ENCODE assay signal across 13 mouse cellular contexts in genomic region chr7:143042897-143043300, GRCm38 (mm10). TPM values are rescaled to one million over a fixed set of nuclear protein-coding genes. Genes with fewer than 3 reads are reported as not detected.
DNase-seq lines count a peak whose midpoint lies in the region; ATAC-seq and TF ChIP-seq lines count a peak whose summit lies in the region.
"Had no signal": no experiment of that assay in that cellular context is flagged by ENCODE, and none has a peak within 500 bp of the region (broad histone marks: within the 10 kb centered on the region; RNA-seq: fewer than 3 reads in every experiment).

No protein-coding gene starts in this region.

- no peak for TF ChIP-seq POLR2A in kidney, adult 2 months (IDR thresholded peaks at IDR 0.05; ENCODE audit: low read depth, low read length)
- TF ChIP-seq POLR2A in spleen, adult 2 months (IDR thresholded peaks at IDR 0.05; ENCODE audit: low read depth, low read length): no peak
- TF ChIP-seq POLR2A in small intestine, adult 2 months (IDR thresholded peaks at IDR 0.05; ENCODE audit: low read depth, low read length): no peak

- no peaks in the 10 kb centered on the region for H3K36me3 ChIP-seq in kidney, adult 2 months (ENCODE audit: control insufficient read depth, insufficient read depth, low read length)
- H3K36me3 ChIP-seq in spleen, adult 2 months (ENCODE audit: control insufficient read depth, insufficient read depth, low read length): no peaks in the 10 kb centered on the region
- no peaks in the 10 kb centered on the region for H3K36me3 ChIP-seq in heart, postnatal 0 days (replicated peaks; ENCODE audit: control insufficient read depth, insufficient read depth, low read length)
- H3K36me3 ChIP-seq in small intestine, adult 2 months (ENCODE audit: control insufficient read depth, insufficient read depth, low read length): no peaks in the 10 kb centered on the region
- H3K36me3 ChIP-seq: midbrain, embryonic 10.5 days had no signal

- peak; percentile 50 for DNase-seq in kidney, adult 2 months
- no peak for DNase-seq in kidney, postnatal 14 days
- no peak for DNase-seq in spleen, adult 2 months (ENCODE audit: low read depth in 1 of 2, low spot score in 2 of 2)
- no peak for DNase-seq in spleen, adult 18-20 months
- no peak for DNase-seq in heart, postnatal 0 days (ENCODE audit: low spot score)
- DNase-seq in thymus, postnatal 0 days (ENCODE audit: low spot score): no peak
- no peak for DNase-seq in adrenal gland, postnatal 4 days (ENCODE audit: low spot score in 2 of 2)
- DNase-seq: cerebellum, adult 9-10 months; gastrocnemius, postnatal 10 days; thymus, postnatal 36 days had no signal

- H3K9me3 ChIP-seq in heart, postnatal 0 days (replicated peaks; ENCODE audit: control insufficient read depth, low read length): no peaks in the 10 kb centered on the region
- H3K9me3 ChIP-seq: midbrain, embryonic 10.5 days had no signal

- 65% methylated on average over 3 of the region's 3 CpGs for WGBS in kidney, adult 2 months
- 33% methylated on average over 3 of the region's 3 CpGs for WGBS in spleen, adult 2 months
- 56% methylated on average over 3 of the region's 3 CpGs for WGBS in heart, postnatal 0 days
- 74% methylated on average over 3 of the region's 3 CpGs for WGBS in small intestine, adult 2 months

- TF ChIP-seq EP300 in heart, postnatal 0 days (IDR thresholded peaks at IDR 0.05; ENCODE audit: low read depth): no peak

- peaks cover 16% of the 10 kb centered on the region for H3K4me1 ChIP-seq in kidney, adult 2 months (ENCODE audit: control insufficient read depth, insufficient read depth, low read length)
- H3K4me1 ChIP-seq in spleen, adult 2 months (ENCODE audit: control insufficient read depth, insufficient read depth, insufficient read length): peaks cover 31% of the 10 kb centered on the region; the same call in 1 of the 2 replicates
- H3K4me1 ChIP-seq in heart, postnatal 0 days (ENCODE audit: control insufficient read depth, insufficient read depth): peaks cover 31% of the 10 kb centered on the region
- H3K4me1 ChIP-seq in small intestine, adult 2 months (ENCODE audit: control insufficient read depth, insufficient read depth, insufficient read length, low read length): peaks cover 3% of the 10 kb centered on the region; the same call in 1 of the 2 replicates
- H3K4me1 ChIP-seq: midbrain, embryonic 10.5 days had no signal

- no peak for TF ChIP-seq CTCF in kidney, adult 2 months (conservative IDR thresholded peaks at IDR 0.05; ENCODE audit: insufficient read depth, insufficient read length, low read depth, low read length)
- no peak for TF ChIP-seq CTCF in spleen, adult 2 months (IDR thresholded peaks at IDR 0.05; ENCODE audit: extremely low read depth, insufficient read depth, insufficient read length, insufficient replicate concordance)
- TF ChIP-seq CTCF in heart, postnatal 0 days (IDR thresholded peaks at IDR 0.05; ENCODE audit: low read depth): no peak
- TF ChIP-seq CTCF in small intestine, adult 2 months (IDR thresholded peaks at IDR 0.05; ENCODE audit: extremely low read depth, insufficient read length, insufficient replicate concordance, low read depth, low read length): no peak

- peak overlapping the region; percentile 86 for H3K27ac ChIP-seq in kidney, adult 2 months (ENCODE audit: insufficient read depth, low read depth, low read length)
- H3K27ac ChIP-seq in spleen, adult 2 months (ENCODE audit: insufficient read depth, low read length): peak overlapping the region; percentile 30; the same call in 1 of the 2 replicates
- peak overlapping the region; percentile 82 for H3K27ac ChIP-seq in heart, postnatal 0 days (ENCODE audit: low read depth)
- 0 out of 2 replicates have a peak overlapping the region, but pooled peaks have one; percentile 10 for H3K27ac ChIP-seq in small intestine, adult 2 months (ENCODE audit: insufficient read depth, low read depth, low read length)
- H3K27ac ChIP-seq: midbrain, embryonic 10.5 days had no signal

- no peak overlapping the region for H3K4me2 ChIP-seq in heart, postnatal 0 days (ENCODE audit: low read depth, low read length)

- no peak for ATAC-seq in heart, postnatal 0 days (ENCODE audit: insufficient read depth, low read depth)
- ATAC-seq: inflammation-experienced regulatory T-cells, adult 6 months had no signal

- H3K4me3 ChIP-seq in kidney, adult 2 months (ENCODE audit: insufficient read depth, low read depth, low read length): no peak overlapping the region
- no peak overlapping the region for H3K4me3 ChIP-seq in spleen, adult 2 months (ENCODE audit: extremely low read depth, insufficient read depth, insufficient read length)
- H3K4me3 ChIP-seq in heart, postnatal 0 days (ENCODE audit: low read depth, low read length): no peak overlapping the region
- H3K4me3 ChIP-seq in small intestine, adult 2 months (ENCODE audit: low read depth, low read length): no peak overlapping the region
- H3K4me3 ChIP-seq: midbrain, embryonic 10.5 days had no signal

- no peak overlapping the region for H3K9ac ChIP-seq in heart, postnatal 0 days (replicated peaks; ENCODE audit: low read depth, low read length)

- no peaks in the 10 kb centered on the region for H3K27me3 ChIP-seq in kidney, adult 2 months (replicated peaks; ENCODE audit: control insufficient read depth, insufficient read depth, low read length)
- H3K27me3 ChIP-seq in spleen, adult 2 months (ENCODE audit: control insufficient read depth, insufficient read depth, low read length): no peaks in the 10 kb centered on the region
- H3K27me3 ChIP-seq in heart, postnatal 0 days (ENCODE audit: control insufficient read depth, insufficient read depth, low read length): no peaks in the 10 kb centered on the region
- no peaks in the 10 kb centered on the region for H3K27me3 ChIP-seq in small intestine, adult 2 months (ENCODE audit: control insufficient read depth, insufficient read depth, low read length)

RNA-seq across cellular contexts. Expression of gene Cd81, which starts 9.6 kb away (rescaled TPM):
- polyA plus RNA-seq in kidney, adult 2 months (2012; rRNA removed): 801 and 824 TPM in 2 replicates
- 300 and 352 TPM in 2 replicates for polyA plus RNA-seq in spleen, adult 2 months (2012; rRNA removed)
- 1,221 and 1,316 TPM in 2 replicates for total RNA-seq in heart, postnatal 0 days (2014; rRNA removed; ENCODE audit: low replicate concordance)
- 793 and 811 TPM in 2 replicates for polyA plus RNA-seq in heart, postnatal 0 days (2015; fragmentation: Nextera tagmentation; extraction: Ambion mirVana)
- 206 and 227 TPM in 2 replicates for polyA plus RNA-seq in small intestine, adult 2 months (2012; rRNA removed)
- 228 and 233 TPM in 2 replicates for polyA plus RNA-seq in thymus, postnatal 0 days (2015; fragmentation: Nextera tagmentation; extraction: Ambion mirVana)
- total RNA-seq in adrenal gland, postnatal 4 days (2021): 100 to 1,000 TPM; 659 to 670 TPM

RNA-seq across cellular contexts. Expression of gene Tssc4, which starts 26.1 kb away (rescaled TPM):
- 64.8 and 74.5 TPM in 2 replicates for polyA plus RNA-seq in kidney, adult 2 months (2012; rRNA removed)
- 62.9 and 85.0 TPM in 2 replicates for polyA plus RNA-seq in spleen, adult 2 months (2012; rRNA removed)
- 61.9 and 71.7 TPM in 2 replicates for total RNA-seq in heart, postnatal 0 days (2014; rRNA removed; ENCODE audit: low replicate concordance)
- polyA plus RNA-seq in heart, postnatal 0 days (2015; fragmentation: Nextera tagmentation; extraction: Ambion mirVana): 33.7 and 34.0 TPM in 2 replicates
- polyA plus RNA-seq in small intestine, adult 2 months (2012; rRNA removed): 46.9 and 60.0 TPM in 2 replicates
- 68.5 and 72.3 TPM in 2 replicates for polyA plus RNA-seq in thymus, postnatal 0 days (2015; fragmentation: Nextera tagmentation; extraction: Ambion mirVana)
- total RNA-seq in adrenal gland, postnatal 4 days (2021): 10 to 100 TPM; 40.1 to 42.4 TPM

RNA-seq across cellular contexts. Expression of gene Tspan32, which starts 38.1 kb away (rescaled TPM):
- 0.99 and 5.1 TPM in 2 replicates for polyA plus RNA-seq in kidney, adult 2 months (2012; rRNA removed)
- 82.8 and 89.4 TPM in 2 replicates for polyA plus RNA-seq in spleen, adult 2 months (2012; rRNA removed)
- 0.46 and 0.50 TPM in 2 replicates for total RNA-seq in heart, postnatal 0 days (2014; rRNA removed; ENCODE audit: low replicate concordance)
- polyA plus RNA-seq in heart, postnatal 0 days (2015; fragmentation: Nextera tagmentation; extraction: Ambion mirVana): 1.1 and 1.7 TPM in 2 replicates
- polyA plus RNA-seq in small intestine, adult 2 months (2012; rRNA removed): 2.1 and 3.5 TPM in 2 replicates
- polyA plus RNA-seq in thymus, postnatal 0 days (2015; fragmentation: Nextera tagmentation; extraction: Ambion mirVana): 44.5 and 58.2 TPM in 2 replicates
- 1 to 10 TPM; 1.5 to 2.6 TPM for total RNA-seq in adrenal gland, postnatal 4 days (2021)

RNA-seq across cellular contexts. Expression of gene Trpm5, which starts 51.5 kb away (rescaled TPM):
- polyA plus RNA-seq in kidney, adult 2 months (2012; rRNA removed): 0.03 TPM in 2 replicates
- polyA plus RNA-seq in spleen, adult 2 months (2012; rRNA removed): 0.66 and 0.95 TPM in 2 replicates
- total RNA-seq in heart, postnatal 0 days (2014; rRNA removed; ENCODE audit: low replicate concordance): 0.61 and 2.1 TPM in 2 replicates
- 0.70 and 1.6 TPM in 2 replicates for polyA plus RNA-seq in heart, postnatal 0 days (2015; fragmentation: Nextera tagmentation; extraction: Ambion mirVana)
- 11.9 and 13.1 TPM in 2 replicates for polyA plus RNA-seq in small intestine, adult 2 months (2012; rRNA removed)
- polyA plus RNA-seq in thymus, postnatal 0 days (2015; fragmentation: Nextera tagmentation; extraction: Ambion mirVana): 0.98 and 1.5 TPM in 2 replicates
- total RNA-seq in adrenal gland, postnatal 4 days (2021): 1 to 10 TPM; 5.2 to 6.0 TPM

Comparison
In these comparisons a context has a peak if more than half of its experiments do, and no peak if none do; other contexts are left out.
1. H3K27ac ChIP-seq: peak in every context shown above with its lines; median percentile 86 in kidney, adult 2 months; 82 in heart, postnatal 0 days; 30 in spleen, adult 2 months; 10 in small intestine, adult 2 months.